Mouse (Mus musculus) urinary bladder, adult 18-20 months (tissue): ENCODE results near the gene A930009A15Rik.

Experiments
- DNase-seq, 2 experiments: peaks; one replicate each; pipeline ENCODE4 v3.0.0; 2022; ENCODE audit warnings: low spot score in 2 of 2, mixed read lengths in 2 of 2

A930009A15Rik gene

DNA sequence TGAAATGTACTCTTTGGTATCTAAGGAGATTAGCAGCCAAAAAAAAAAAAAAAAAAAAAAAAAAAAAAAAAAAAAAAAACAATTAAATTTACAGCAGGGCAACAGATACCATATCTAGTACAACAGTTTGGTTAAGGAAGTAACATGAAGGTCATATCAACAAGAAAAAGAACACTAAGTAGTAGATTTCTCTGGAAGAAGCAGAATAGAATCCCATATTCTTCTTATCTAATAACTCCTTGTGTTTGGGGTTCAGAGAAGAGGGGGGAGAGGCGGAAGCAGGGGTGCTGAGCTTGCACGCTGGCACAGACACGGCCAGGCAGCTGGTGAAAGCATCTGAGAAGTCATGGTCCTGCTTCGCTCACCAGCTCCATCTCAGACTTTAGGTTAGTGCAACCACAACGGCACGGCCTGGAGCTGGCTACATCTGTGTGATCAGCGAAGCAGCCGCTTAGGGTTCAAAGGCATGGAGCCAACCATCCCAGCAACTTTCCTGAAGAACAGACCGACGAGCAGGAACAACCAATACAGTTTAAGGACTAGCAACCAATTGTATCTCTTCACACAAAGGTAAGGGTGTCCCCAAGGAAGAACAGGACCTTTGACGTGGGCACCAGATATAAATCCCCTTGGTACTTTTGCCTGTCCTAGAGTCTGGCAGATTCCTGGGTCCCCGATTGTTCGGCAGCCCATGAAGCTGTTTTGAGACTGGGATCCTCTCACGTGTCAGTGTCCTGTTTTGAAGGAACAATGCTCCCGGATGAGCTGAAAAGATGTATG lies at the start of gene A930009A15Rik:
TSS of gene A930009A15Rik (plus strand) at position 275 of the 780 bp plus-strand sequence.
- DNase-seq = no peak

- DNase-seq = no peak
Observed at GRCm38 (mm10) chr10:115520200-115521080, 49.3 kb upstream of the A930009A15Rik start.

DNA sequence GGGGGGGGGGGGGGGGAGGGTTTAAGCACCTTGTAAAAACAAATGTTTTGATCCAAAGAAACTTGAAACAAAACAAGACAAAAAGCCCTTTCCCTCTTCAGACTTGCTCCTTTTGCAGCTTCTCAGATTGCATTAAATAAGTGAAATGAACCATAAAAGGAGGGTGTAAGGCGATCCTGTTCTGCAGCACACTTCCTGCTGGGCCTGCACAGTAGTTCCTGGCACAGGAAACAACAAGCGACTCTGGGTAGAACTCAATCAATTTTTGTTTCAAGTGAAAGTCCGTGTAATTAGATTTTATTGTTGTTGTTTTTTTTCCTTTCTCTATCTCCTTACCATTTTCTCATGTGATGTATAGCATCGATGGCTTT lies 48.7 kb upstream of the A930009A15Rik start:
- DNase-seq = no peak

DNA sequence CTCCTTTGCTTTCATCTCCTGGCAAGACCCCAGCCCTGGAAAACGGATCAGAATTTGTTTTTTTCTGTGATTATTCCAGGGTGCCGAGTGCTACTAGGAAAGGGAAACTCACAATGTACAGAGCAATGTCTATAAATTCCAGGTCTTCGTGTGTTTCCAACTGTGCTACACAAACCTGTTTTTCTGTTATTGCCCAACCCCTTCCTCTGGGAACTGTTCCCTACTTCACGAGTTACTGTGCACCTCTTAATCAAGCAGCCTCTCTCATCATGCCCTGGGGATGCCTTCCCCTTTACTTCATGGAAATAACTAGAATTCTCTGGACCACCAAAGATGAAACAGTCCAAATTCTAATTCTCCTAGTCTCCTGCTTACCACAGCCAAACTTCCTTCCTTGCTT lies 40.9 kb upstream of the A930009A15Rik start:
- no peak for DNase-seq

GRCm38 (mm10) chr10:115529768-115530167 lies 40.0 kb upstream of the A930009A15Rik start:
- DNase-seq = no peak

GRCm38 (mm10) chr10:115530746-115531145 lies 39.0 kb upstream of the A930009A15Rik start:
- no peak for DNase-seq

GRCm38 (mm10) chr10:115542917-115543316 lies 26.9 kb upstream of the A930009A15Rik start:
- no peak for DNase-seq

- no peak for DNase-seq
Observed at GRCm38 (mm10) chr10:115550253-115550652, 19.5 kb upstream of the A930009A15Rik start.

GRCm38 (mm10) chr10:115551069-115551468 lies 18.7 kb upstream of the A930009A15Rik start:
- DNase-seq = no peak

DNA sequence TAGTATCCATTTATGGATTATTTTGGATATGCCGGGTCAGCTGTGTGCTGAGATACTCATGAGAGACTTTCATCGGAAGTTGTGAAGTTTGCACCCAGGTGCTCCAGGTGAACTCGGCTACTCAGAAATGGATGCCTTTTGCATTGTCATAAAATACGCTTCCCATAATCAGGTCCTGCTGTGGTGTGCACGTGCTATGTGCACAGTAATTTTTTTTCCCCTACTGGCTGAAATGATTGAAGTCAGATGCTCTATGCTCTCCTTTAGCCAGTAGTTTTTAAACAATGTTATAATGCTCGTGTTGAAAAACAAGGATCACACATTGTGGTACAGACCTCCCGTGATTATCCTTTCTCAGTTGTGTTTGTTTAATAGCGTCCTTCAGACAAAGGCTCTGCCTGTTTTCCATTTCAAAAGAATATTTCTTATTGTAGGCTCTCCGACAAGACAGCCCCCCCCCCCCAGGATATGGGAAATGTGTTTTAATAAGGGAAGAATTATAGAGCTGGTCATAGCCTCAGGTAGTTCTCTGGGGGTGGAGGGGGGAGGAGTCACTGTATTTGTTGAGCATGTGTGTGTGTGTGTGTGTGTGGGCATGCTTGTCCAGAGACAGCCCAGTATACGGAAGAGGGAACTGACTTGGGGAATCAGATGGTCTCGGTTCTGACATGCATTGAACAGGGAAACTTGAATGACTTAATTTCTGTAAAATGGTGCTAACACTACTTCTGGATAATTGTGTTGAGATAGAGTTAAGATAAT lies 16.3 kb upstream of the A930009A15Rik start:
- DNase-seq = no peak

GRCm38 (mm10) chr10:115555191-115555765 lies 14.5 kb upstream of the A930009A15Rik start:
- no peak for DNase-seq

GRCm38 (mm10) chr10:115556738-115557242 lies 13.0 kb upstream of the A930009A15Rik start:
- no peak for DNase-seq

DNA sequence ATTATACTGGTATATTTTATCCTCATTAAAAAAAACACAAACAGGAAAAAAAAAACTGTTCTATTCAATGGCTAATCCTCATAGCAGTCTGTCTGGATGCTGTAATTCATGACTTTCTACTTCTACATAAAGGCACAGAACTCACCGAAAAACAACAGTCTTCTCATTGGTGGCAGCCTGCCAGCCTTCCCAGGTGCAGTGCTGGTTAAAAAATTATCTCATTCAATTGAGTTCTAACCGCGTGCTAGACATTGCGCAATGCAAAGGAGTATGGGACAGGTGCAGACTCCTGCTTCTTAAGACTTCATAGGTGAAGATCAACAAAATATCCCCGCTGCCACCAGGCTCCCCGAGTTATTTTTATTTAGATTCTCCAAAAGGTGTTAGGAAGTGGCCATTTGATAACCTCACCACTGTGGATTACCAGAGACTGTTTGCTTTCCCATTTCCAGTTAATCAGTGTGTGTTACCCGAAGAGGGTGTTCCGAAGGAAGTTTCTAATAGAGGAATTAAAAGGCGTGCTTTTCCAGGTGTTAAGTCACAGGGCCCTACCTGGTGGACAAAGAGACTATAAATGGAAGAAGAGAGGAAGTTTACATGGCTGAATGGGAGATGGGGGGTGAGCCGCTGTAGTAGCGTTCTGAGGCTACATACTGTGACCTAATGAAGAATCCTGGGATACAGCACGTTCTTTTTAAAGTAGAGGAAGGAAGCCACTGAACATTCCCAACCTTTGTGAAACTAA lies 8.5 kb upstream of the A930009A15Rik start:
- DNase-seq = no peak

DNA sequence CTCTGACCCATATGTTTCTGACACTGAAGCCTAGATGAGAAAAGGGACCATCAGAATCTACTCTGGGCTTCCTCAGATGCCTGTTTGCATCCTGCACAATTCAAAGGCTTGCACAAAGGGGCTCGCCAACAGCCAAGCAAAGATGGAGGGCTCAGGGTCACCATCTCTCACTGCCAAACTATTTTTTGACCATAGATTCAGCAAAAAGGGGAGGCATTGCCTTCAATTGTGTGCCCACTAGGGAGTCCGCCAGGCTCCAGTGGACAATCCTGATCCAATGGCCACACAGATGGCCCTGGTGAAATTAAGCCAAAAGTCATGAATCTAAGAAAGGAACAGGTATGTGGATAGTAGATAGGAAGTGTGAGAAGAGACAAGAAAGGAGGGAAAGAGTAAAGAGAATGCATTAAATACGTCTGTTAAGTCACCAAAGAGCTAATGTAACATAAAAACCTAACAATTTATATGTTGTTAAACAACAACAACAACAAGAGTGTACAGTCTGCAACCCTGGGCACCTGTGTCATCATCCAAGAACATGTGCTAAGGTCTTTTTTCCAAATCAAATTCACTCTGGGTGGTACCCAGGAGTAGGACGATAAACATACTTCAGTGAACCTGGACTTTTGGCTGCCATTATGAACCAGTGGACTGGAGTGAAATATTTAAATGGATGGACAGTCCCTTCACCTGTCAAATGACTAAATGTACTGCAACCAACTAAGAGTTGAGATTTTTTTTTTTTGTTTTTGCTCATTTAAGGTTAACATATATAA lies 6.7 kb upstream of the A930009A15Rik start:
- no peak for DNase-seq

- no peak for DNase-seq
Observed at GRCm38 (mm10) chr10:115563961-115564360, 5.8 kb upstream of the A930009A15Rik start.

DNA sequence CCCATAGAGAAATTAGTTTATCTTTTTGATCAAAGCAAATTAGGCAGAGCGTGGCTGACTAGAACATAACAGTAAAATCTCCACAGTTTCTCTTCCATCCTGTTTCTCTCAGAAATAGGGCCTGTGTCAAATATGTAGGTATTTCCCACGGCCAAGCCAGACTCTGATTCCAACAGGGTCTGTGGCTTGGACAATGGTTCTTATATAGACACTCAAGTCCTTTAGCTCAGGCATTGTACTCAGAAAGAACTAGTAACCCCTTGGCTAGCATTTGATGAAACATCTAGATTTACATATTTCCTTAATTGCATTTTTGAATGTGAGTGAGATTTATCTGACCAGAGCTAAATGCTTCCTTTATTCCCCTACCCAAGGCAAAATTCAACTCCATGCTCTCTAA lies 791 bp downstream of the A930009A15Rik start:
- no peak for DNase-seq

- no peak for DNase-seq
Observed at GRCm38 (mm10) chr10:115571317-115571716, 1.5 kb downstream of the A930009A15Rik start.

DNA sequence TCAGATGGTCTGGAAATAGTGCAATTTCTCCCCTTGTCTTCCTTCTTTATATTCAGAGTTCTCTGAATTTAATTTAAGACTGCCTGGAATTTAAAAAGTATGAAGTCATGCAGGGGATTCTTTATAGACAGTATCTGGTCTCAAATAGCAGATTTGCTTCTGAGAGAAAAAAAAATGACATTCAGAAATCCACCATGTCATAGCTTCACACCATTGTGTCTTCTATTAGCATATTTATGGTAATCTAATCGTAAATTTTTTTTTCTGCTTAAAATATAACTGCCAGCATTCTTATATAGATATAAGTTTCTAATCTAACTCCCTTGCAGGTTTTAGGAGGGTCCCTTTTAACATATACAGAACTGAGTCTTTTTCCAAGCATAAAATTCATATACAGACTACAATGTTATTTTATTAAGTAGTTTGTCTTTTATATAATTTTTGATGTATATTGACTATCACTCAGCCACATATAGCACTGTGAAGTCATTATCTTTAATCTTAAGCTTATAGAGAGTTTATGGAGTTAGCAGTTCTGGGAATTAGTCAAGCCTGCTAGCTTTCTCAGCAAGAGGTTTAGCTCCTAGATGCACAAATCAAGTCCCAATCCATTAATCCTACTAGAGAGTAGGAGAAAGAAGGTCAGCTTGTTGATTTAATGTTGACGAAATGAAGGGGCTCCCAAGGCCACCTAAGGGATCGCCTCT lies 2.1 kb downstream of the A930009A15Rik start:
- DNase-seq = no peak

GRCm38 (mm10) chr10:115579076-115579475 lies 9.3 kb downstream of the A930009A15Rik start:
- no peak for DNase-seq
